Mouse (Mus musculus): ENCODE measurements around the gene Rab33a. TPM values are rescaled to one million over a fixed set of nuclear protein-coding genes. Genes with fewer than 3 reads are reported as not detected.

Gene Rab33a
- total RNA-seq (2014; rRNA removed; ENCODE audit: low replicate concordance) (2.7 and 5.6 TPM in 2 replicates), polyA plus RNA-seq (2015; fragmentation: Nextera tagmentation; extraction: Ambion mirVana) (4.3 and 4.4 TPM in 2 replicates)

- DNase-seq (ENCODE audit: low spot score), result no peak
- Histone ChIP-seq H3K4me2 (ENCODE audit: low read depth, low read length) (peak within 1 kb of the TSS; percentile 84), H3K9ac (replicated peaks; ENCODE audit: low read depth, low read length) (peak within 1 kb of the TSS; percentile 42), H3K4me3 (ENCODE audit: low read depth, low read length) (peak within 1 kb of the TSS; percentile 53), H3K27me3 (ENCODE audit: control insufficient read depth, insufficient read depth, low read length) (no peaks in the 10 kb centered on the region), H3K4me1 (ENCODE audit: control insufficient read depth, insufficient read depth) (no peaks in the 10 kb centered on the region), H3K27ac (ENCODE audit: low read depth) (no peak within 1 kb of the TSS), H3K36me3 (replicated peaks; ENCODE audit: control insufficient read depth, insufficient read depth, low read length) (no peaks in the 10 kb centered on the region), H3K9me3 (replicated peaks; ENCODE audit: control insufficient read depth, low read length) (no peaks in the 10 kb centered on the region)
- TF ChIP-seq EP300 (IDR thresholded peaks at IDR 0.05; ENCODE audit: low read depth) (no peak), CTCF (IDR thresholded peaks at IDR 0.05; ENCODE audit: low read depth) (no peak)
- 19% methylated on average over 33 of the region's 33 CpGs for WGBS
- ATAC-seq (ENCODE audit: insufficient read depth, low read depth), result peak; percentile 48
These were observed at the start of gene Rab33a for GRCm38 (mm10) chrX:48518808-48519548. Rab33a (plus strand) TSS chrX:48519285.

DNA sequence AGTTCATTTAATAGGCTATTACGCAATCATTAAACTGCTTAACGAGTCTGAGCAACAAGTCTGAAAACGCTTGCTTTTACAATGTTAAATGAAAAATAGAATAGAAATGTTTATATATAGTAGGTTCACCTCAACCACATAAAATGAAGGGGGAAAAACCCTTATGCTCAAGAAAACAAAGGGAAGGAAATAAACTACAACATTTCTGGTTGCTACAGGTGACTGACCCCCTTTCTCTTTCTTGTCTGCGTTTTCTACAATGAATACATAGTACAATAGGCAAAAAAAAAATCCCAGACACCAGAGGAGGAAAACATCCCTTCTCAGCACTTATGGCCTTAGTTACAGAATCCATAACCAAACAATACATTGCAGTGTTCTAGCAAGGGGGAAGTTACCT, 38.0 kb upstream of the Rab33a start:
- peaks cover 36% of the 10 kb centered on the region; the same call in 1 of the 2 replicates for H3K36me3 ChIP-seq (replicated peaks; ENCODE audit: control insufficient read depth, insufficient read depth, low read length)

DNA sequence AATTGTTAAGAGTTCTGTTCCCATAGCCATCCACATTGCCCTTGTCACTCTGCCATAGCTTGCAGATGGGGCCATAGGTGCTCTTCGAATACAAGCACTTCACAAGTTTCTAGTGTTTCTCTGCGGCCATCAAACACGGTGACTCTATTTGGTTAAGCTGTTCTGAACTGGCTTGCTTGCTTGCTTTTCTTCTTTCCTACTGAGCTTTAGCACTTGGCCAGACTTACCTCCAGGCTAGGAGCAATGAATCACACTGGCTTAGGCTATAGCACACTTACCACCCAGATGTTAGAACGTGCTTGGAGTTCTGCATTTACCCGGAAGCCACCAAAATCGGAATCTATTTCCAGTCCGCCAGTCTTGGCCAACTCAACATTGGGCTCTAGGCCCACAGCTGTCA, 37.4 kb upstream of the Rab33a start:
- Histone ChIP-seq H3K27me3 (ENCODE audit: control insufficient read depth, insufficient read depth, low read length) (no peaks in the 10 kb centered on the region), H3K4me1 (ENCODE audit: control insufficient read depth, insufficient read depth) (no peaks in the 10 kb centered on the region), H3K9me3 (replicated peaks; ENCODE audit: control insufficient read depth, low read length) (no peaks in the 10 kb centered on the region), H3K4me2 (ENCODE audit: low read depth, low read length) (no peak overlapping the region), H3K27ac (ENCODE audit: low read depth) (no peak overlapping the region), H3K36me3 (replicated peaks; ENCODE audit: control insufficient read depth, insufficient read depth, low read length) (peaks cover 36% of the 10 kb centered on the region; the same call in 1 of the 2 replicates), H3K9ac (replicated peaks; ENCODE audit: low read depth, low read length) (no peak overlapping the region), H3K4me3 (ENCODE audit: low read depth, low read length) (no peak overlapping the region)
- TF ChIP-seq EP300 (IDR thresholded peaks at IDR 0.05; ENCODE audit: low read depth), result no peak
- TF ChIP-seq CTCF (IDR thresholded peaks at IDR 0.05; ENCODE audit: low read depth), result no peak
- no peak for ATAC-seq (ENCODE audit: insufficient read depth, low read depth)
- WGBS, result 88% methylated on average over 7 of the region's 7 CpGs
- DNase-seq (ENCODE audit: low spot score), result no peak

More for the DNA sequence above, 38.0 kb upstream of the Rab33a start:
- ATAC-seq (ENCODE audit: insufficient read depth, low read depth) (no peak), DNase-seq (ENCODE audit: low spot score) (no peak)
- TF ChIP-seq CTCF (IDR thresholded peaks at IDR 0.05; ENCODE audit: low read depth), result no peak
- TF ChIP-seq EP300 (IDR thresholded peaks at IDR 0.05; ENCODE audit: low read depth), result no peak
- Histone ChIP-seq H3K9ac (replicated peaks; ENCODE audit: low read depth, low read length) (no peak overlapping the region), H3K4me2 (ENCODE audit: low read depth, low read length) (no peak overlapping the region), H3K4me1 (ENCODE audit: control insufficient read depth, insufficient read depth) (no peaks in the 10 kb centered on the region), H3K27ac (ENCODE audit: low read depth) (no peak overlapping the region), H3K9me3 (replicated peaks; ENCODE audit: control insufficient read depth, low read length) (no peaks in the 10 kb centered on the region), H3K27me3 (ENCODE audit: control insufficient read depth, insufficient read depth, low read length) (no peaks in the 10 kb centered on the region), H3K4me3 (ENCODE audit: low read depth, low read length) (no peak overlapping the region)
- WGBS, result 74% methylated on average over 4 of the region's 4 CpGs

- Histone ChIP-seq H3K4me2 (ENCODE audit: low read depth, low read length) (no peak overlapping the region), H3K27ac (ENCODE audit: low read depth) (no peak overlapping the region), H3K4me1 (ENCODE audit: control insufficient read depth, insufficient read depth) (no peaks in the 10 kb centered on the region), H3K9ac (replicated peaks; ENCODE audit: low read depth, low read length) (no peak overlapping the region), H3K27me3 (ENCODE audit: control insufficient read depth, insufficient read depth, low read length) (no peaks in the 10 kb centered on the region), H3K9me3 (replicated peaks; ENCODE audit: control insufficient read depth, low read length) (no peaks in the 10 kb centered on the region), H3K36me3 (replicated peaks; ENCODE audit: control insufficient read depth, insufficient read depth, low read length) (peaks cover 27% of the 10 kb centered on the region), H3K4me3 (ENCODE audit: low read depth, low read length) (no peak overlapping the region)
- DNase-seq (ENCODE audit: low spot score), result no peak
- TF ChIP-seq EP300 (IDR thresholded peaks at IDR 0.05; ENCODE audit: low read depth) (no peak), CTCF (IDR thresholded peaks at IDR 0.05; ENCODE audit: low read depth) (no peak)
- WGBS, result 87% methylated on average over 8 of the region's 8 CpGs
- no peak for ATAC-seq (ENCODE audit: insufficient read depth, low read depth)
These were observed 25.3 kb upstream of the Rab33a start for GRCm38 (mm10) chrX:48493763-48494162.

DNA sequence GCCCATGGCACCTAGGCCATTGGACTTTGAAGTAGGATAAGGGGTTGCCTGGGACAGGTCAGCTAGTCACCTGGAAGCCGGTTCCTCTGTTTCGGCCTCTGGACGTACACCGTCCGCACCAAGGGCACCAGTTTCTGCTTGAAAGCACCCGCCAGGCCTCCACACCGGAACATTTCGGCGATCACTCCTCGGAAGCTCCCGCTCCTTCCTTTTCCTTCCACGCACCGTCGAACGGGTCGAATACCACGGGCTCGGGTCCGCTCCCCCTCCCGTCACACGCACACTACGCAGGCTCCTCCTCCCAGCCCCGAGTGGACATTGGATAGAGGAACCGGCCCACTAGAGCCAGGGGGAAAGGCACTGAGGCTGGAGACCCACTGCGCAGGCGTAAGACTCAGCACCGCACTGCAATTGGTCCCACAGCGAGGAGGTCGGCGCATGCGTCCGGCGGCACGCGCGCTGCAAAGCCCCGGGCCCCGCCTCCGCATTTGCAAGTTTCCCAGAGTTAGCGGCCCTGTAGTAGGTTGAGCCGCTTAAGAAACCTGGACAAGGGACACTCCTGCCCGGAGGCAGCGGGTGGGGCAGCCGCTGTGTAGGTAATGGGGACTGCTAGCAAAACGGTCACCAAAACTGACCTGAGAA, 5.8 kb upstream of the Rab33a start, which contains the start of gene Aifm1:
TSS of gene Aifm1 (minus strand) at position 398 of the 642 bp plus-strand sequence.
- no peak for TF ChIP-seq CTCF (IDR thresholded peaks at IDR 0.05; ENCODE audit: low read depth)
- no peak for TF ChIP-seq EP300 (IDR thresholded peaks at IDR 0.05; ENCODE audit: low read depth)
- DNase-seq (ENCODE audit: low spot score), result peak; percentile 88
- peak; percentile 99 for ATAC-seq (ENCODE audit: insufficient read depth, low read depth)
- Histone ChIP-seq H3K27me3 (ENCODE audit: control insufficient read depth, insufficient read depth, low read length) (no peaks in the 10 kb centered on the region), H3K4me3 (ENCODE audit: low read depth, low read length) (peak within 1 kb of the TSS; percentile 64), H3K36me3 (replicated peaks; ENCODE audit: control insufficient read depth, insufficient read depth, low read length) (no peaks in the 10 kb centered on the region), H3K9me3 (replicated peaks; ENCODE audit: control insufficient read depth, low read length) (no peaks in the 10 kb centered on the region), H3K27ac (ENCODE audit: low read depth) (peak within 1 kb of the TSS; percentile 81), H3K9ac (replicated peaks; ENCODE audit: low read depth, low read length) (peak within 1 kb of the TSS; percentile 75), H3K4me1 (ENCODE audit: control insufficient read depth, insufficient read depth) (no peaks in the 10 kb centered on the region), H3K4me2 (ENCODE audit: low read depth, low read length) (peak within 1 kb of the TSS; percentile 69)
- WGBS, result 16% methylated on average over 44 of the region's 45 CpGs
